Mouse (Mus musculus): ENCODE measurements at regions not wholly inside any gene's neighbourhood (a gene's known extent, or its start where the extent isn't known, plus 50 kb on each side); places are given as distances from the start of the nearest gene placed in this dataset.

- ChIA-PET POLR2A (no interaction called here), CTCF (no interaction called here)
Observed at GRCm38 (mm10) chr5:63587855-63588254, 61.0 kb upstream of the Nwd2 start.

Data from embryonic stem cell, embryonic (primary cell).